Mouse (Mus musculus) olfactory bulb, adult 2 months (tissue): Measurements from ENCODE around the gene Arntl.

Experiments used
- CTCF ChIP-seq: fragments of 200-500 bp; IDR thresholded peaks from 2 replicates; pipeline ENCODE4 v1.5.1; 2012; ENCODE audit warnings: low read depth, mild to moderate bottlenecking, low read length, moderate library complexity; ENCODE audit not compliant: insufficient read depth
- POLR2A ChIP-seq: fragments of 200-500 bp; IDR thresholded peaks from 2 replicates; pipeline ENCODE4 v1.6.1; 2012; ENCODE audit warnings: mild to moderate bottlenecking, low read depth, low read length, moderate library complexity; ENCODE audit not compliant: insufficient read depth

DNA sequence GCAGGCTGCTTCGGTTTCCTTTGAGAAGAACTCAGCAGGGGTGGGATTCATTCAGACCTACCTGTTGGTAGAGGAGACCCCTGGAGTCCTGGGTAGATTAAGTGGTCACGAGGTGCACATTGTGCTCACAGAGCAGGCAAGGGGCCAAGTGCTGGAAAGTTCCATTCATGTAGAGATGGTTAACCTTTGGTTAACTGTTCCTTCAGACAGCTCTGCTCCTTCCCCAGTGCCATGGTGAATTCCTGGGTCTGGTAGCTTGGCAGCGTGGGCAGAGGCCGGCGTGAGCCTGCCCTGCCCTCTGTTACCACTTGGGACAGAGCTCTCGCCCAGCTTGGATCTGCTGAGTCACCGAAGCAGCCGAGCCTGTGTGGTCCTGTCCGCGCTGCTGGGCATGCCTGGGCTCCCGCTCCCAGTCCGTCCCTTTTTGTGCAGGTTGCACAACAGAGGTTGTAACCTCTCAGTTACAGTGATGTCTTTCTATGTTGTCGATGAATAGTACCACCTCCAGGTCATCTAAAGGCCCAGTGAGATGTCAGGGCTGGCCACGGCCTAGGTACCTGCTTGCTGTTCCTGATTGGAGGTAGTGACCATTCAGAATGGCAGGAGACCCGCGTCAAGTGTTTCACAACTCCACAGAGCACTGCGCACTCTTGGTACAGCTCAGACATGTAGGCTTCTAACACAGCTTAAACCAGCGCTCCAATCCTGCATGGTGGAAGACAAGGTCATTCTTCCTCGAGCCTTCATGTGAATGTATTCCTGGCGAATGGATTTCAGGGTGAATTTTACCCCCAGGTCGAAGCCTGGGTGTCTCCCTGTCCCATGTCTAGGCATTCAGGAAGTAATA lies 53.3 kb downstream of the Arntl start:
- TF ChIP-seq POLR2A = no peak
- TF ChIP-seq CTCF = no peak
